Mouse (Mus musculus) MEL (cell line): Measurements from ENCODE around the gene Rnf220. TPM values are rescaled to one million over a fixed set of nuclear protein-coding genes. Genes with fewer than 3 reads are reported as not detected.

Experiments
- DNase-seq: peaks from one replicate; pipeline ENCODE4 v3.0.0; 2011; ENCODE audit warnings: low read depth, low spot score
- H3K27ac ChIP-seq: 2 replicates; pipeline ENCODE4 v1.5.1; 2012; ENCODE audit warnings: low read depth, mild to moderate bottlenecking, control low read depth, low read length, moderate library complexity; ENCODE audit not compliant: control insufficient read depth
- H3K27me3 ChIP-seq, 2 experiments: fragments of 150-350 bp in 1 of 2; sonication (generic) in 1 of 2; 2 replicates each; pipeline ENCODE4 v1.6.1; 2012; ENCODE audit warnings: low read length in 2 of 2, mild to moderate bottlenecking in 2 of 2, improper control_type of control experiment in 1 of 2, moderate library complexity in 1 of 2; ENCODE audit not compliant: insufficient read depth in 2 of 2, control insufficient read depth in 1 of 2
- H3K36me3 ChIP-seq, 2 experiments: 2 replicates each; pipeline ENCODE4 v1.6.1; 2012 to 2014; ENCODE audit warnings: low read length in 2 of 2, improper control_type of control experiment in 1 of 2, inconsistent platforms in 1 of 2, mild to moderate bottlenecking in 1 of 2; ENCODE audit not compliant: insufficient read depth in 2 of 2, control insufficient read depth in 1 of 2
- H3K4me1 ChIP-seq, 2 experiments: fragments of 150-350 bp in 1 of 2; sonication (generic) in 1 of 2; 2 replicates each; pipeline ENCODE4 v1.6.1; 2012; ENCODE audit warnings: low read length in 2 of 2, improper control_type of control experiment in 1 of 2, mild to moderate bottlenecking in 1 of 2; ENCODE audit not compliant: insufficient read depth in 2 of 2, control insufficient read depth in 1 of 2
- H3K4me3 ChIP-seq, 2 experiments: fragments of 150-350 bp in 1 of 2; sonication (generic) in 1 of 2; 2 replicates each; pipeline ENCODE4 v1.5.1; 2012; ENCODE audit warnings: low read depth in 2 of 2, low read length in 2 of 2, mild to moderate bottlenecking in 2 of 2, moderate library complexity in 2 of 2, control low read depth in 1 of 2, improper control_type of control experiment in 1 of 2; ENCODE audit not compliant: control insufficient read depth in 1 of 2, insufficient read depth in 1 of 2
- H3K79me2 ChIP-seq: 2 replicates; pipeline ENCODE4 v1.6.1; 2012; ENCODE audit warnings: mild to moderate bottlenecking, low read length, moderate library complexity; ENCODE audit not compliant: control insufficient read depth, poor library complexity, insufficient read depth
- H3K9ac ChIP-seq: 2 replicates; pipeline ENCODE4 v1.6.1; 2012; ENCODE audit warnings: low read depth, mild to moderate bottlenecking, control low read depth, low read length, moderate library complexity; ENCODE audit not compliant: control insufficient read depth, poor library complexity, severe bottlenecking
- H3K9me3 ChIP-seq: fragments of 150-350 bp; sonication (generic); replicated peaks from 2 replicates; pipeline ENCODE4 v1.6.1; 2012; ENCODE audit warnings: mild to moderate bottlenecking, low read length, improper control_type of control experiment, moderate library complexity; ENCODE audit not compliant: insufficient read depth
- BHLHE40 ChIP-seq: IDR thresholded peaks from 2 replicates; pipeline ENCODE4 v1.6.1; 2012; ENCODE audit warnings: low read depth, mild to moderate bottlenecking, inconsistent platforms, low read length, improper control_type of control experiment, borderline replicate concordance
- CHD1 ChIP-seq: IDR thresholded peaks from 2 replicates; pipeline ENCODE4 v1.6.1; 2012; ENCODE audit warnings: low read depth, mild to moderate bottlenecking, inconsistent platforms, low read length, improper control_type of control experiment
- CTCF ChIP-seq, 3 experiments: IDR thresholded peaks in 2 of 3; conservative IDR thresholded peaks in 1 of 3; 2 replicates each; pipeline ENCODE4 v1.5.1; 2011 to 2012; ENCODE audit warnings: low read length in 3 of 3, low read depth in 2 of 3, mild to moderate bottlenecking in 2 of 3, improper control_type of control experiment in 1 of 3, inconsistent platforms in 1 of 3, mixed read lengths in 1 of 3, moderate library complexity in 1 of 3; ENCODE audit not compliant: control insufficient read depth in 1 of 3, insufficient read depth in 1 of 3, poor library complexity in 1 of 3, severe bottlenecking in 1 of 3
- EP300 ChIP-seq, 2 experiments: IDR thresholded peaks; 2 replicates each; pipeline ENCODE4 v1.6.1; 2011; ENCODE audit warnings: improper control_type of control experiment in 2 of 2, low read length in 2 of 2, low read depth in 1 of 2, mild to moderate bottlenecking in 1 of 2
- ETS1 ChIP-seq: IDR thresholded peaks from 2 replicates; pipeline ENCODE4 v1.6.1; 2012; ENCODE audit warnings: low read depth, mild to moderate bottlenecking, inconsistent platforms, low read length, improper control_type of control experiment, moderate library complexity
- GABPA ChIP-seq: IDR thresholded peaks from 2 replicates; pipeline ENCODE4 v1.6.1; 2012; ENCODE audit warnings: low read depth, mild to moderate bottlenecking, inconsistent platforms, low read length, improper control_type of control experiment, moderate library complexity
- HCFC1 ChIP-seq: IDR thresholded peaks from 2 replicates; pipeline ENCODE4 v1.6.1; 2012; ENCODE audit warnings: low read depth, mild to moderate bottlenecking, inconsistent platforms, low read length, improper control_type of control experiment, moderate library complexity
- MAFK ChIP-seq: IDR thresholded peaks from 2 replicates; pipeline ENCODE4 v1.6.1; 2011; ENCODE audit warnings: low read depth, mild to moderate bottlenecking, low read length, improper control_type of control experiment, borderline replicate concordance
- MAX ChIP-seq: IDR thresholded peaks from 2 replicates; pipeline ENCODE4 v1.6.1; 2011; ENCODE audit warnings: low read length, improper control_type of control experiment
- NELFE ChIP-seq: IDR thresholded peaks from 2 replicates; pipeline ENCODE4 v1.6.1; 2011; ENCODE audit warnings: low read depth, low read length, improper control_type of control experiment
- NRF1 ChIP-seq: IDR thresholded peaks from 2 replicates; pipeline ENCODE4 v1.6.1; 2014; ENCODE audit warnings: low read depth, mild to moderate bottlenecking, inconsistent platforms, low read length, improper control_type of control experiment, moderate library complexity; ENCODE audit not compliant: poor library complexity, insufficient read depth, severe bottlenecking
- RCOR1 ChIP-seq: IDR thresholded peaks from 2 replicates; pipeline ENCODE4 v1.6.1; 2012; ENCODE audit warnings: low read depth, mild to moderate bottlenecking, inconsistent platforms, low read length, improper control_type of control experiment
- SIN3A ChIP-seq: IDR thresholded peaks from 2 replicates; pipeline ENCODE4 v1.6.1; 2012; ENCODE audit warnings: low read length, improper control_type of control experiment, inconsistent platforms
- TAL1 ChIP-seq: IDR thresholded peaks from 2 replicates; pipeline ENCODE4 v1.6.1; 2012; ENCODE audit warnings: mild to moderate bottlenecking, inconsistent platforms, low read length, moderate library complexity, mixed read lengths
- TBP ChIP-seq: IDR thresholded peaks from 2 replicates; pipeline ENCODE4 v1.8.0; 2011; ENCODE audit warnings: low read depth, low read length, improper control_type of control experiment
- TCF12 ChIP-seq: IDR thresholded peaks from 2 replicates; pipeline ENCODE4 v1.6.1; 2014; ENCODE audit warnings: low read depth, mild to moderate bottlenecking, inconsistent platforms, low read length, improper control_type of control experiment, moderate library complexity
- USF2 ChIP-seq, 2 experiments: IDR thresholded peaks; 2 replicates each; pipeline ENCODE4 v1.6.1; 2011 to 2012; ENCODE audit warnings: improper control_type of control experiment in 2 of 2, low read length in 2 of 2, borderline replicate concordance in 1 of 2, inconsistent platforms in 1 of 2, low read depth in 1 of 2, mild to moderate bottlenecking in 1 of 2; ENCODE audit not compliant: insufficient read depth in 1 of 2
- ZC3H11A ChIP-seq: IDR thresholded peaks from 2 replicates; pipeline ENCODE4 v1.6.1; 2012; ENCODE audit warnings: low read depth, mild to moderate bottlenecking, inconsistent platforms, low read length, improper control_type of control experiment
- ZMIZ1 ChIP-seq: IDR thresholded peaks from 2 replicates; pipeline ENCODE4 v1.6.1; 2012; ENCODE audit warnings: low read depth, mild to moderate bottlenecking, inconsistent platforms, low read length, improper control_type of control experiment, moderate library complexity
- polyA plus RNA-seq, 2 experiments: library from polyadenylated mRNA; stranded (reverse) in 1 of 2; unstranded in 1 of 2; fragments of >175 nt in 1 of 2; fragments of >200 nt in 1 of 2; gene quantifications; 2 replicates each; pipeline versions ENCODE4 v1.2.1 to v1.2.4; 2012; ENCODE audit warnings: low replicate concordance in 2 of 2, low read depth in 1 of 2; ENCODE audit not compliant: insufficient read length in 2 of 2, insufficient read depth in 1 of 2, missing spikeins in 1 of 2
- total RNA-seq: library from RNA; depleted of rRNA; stranded (reverse); fragments of 300-350 nt; gene quantifications from 2 replicates; pipeline ENCODE4 v1.2.3, GENCODE M21; 2012

The Rnf220 gene
- total and polyA plus RNA-seq, 3 experiments = 121 to 201 TPM; not detected in 1

DNA sequence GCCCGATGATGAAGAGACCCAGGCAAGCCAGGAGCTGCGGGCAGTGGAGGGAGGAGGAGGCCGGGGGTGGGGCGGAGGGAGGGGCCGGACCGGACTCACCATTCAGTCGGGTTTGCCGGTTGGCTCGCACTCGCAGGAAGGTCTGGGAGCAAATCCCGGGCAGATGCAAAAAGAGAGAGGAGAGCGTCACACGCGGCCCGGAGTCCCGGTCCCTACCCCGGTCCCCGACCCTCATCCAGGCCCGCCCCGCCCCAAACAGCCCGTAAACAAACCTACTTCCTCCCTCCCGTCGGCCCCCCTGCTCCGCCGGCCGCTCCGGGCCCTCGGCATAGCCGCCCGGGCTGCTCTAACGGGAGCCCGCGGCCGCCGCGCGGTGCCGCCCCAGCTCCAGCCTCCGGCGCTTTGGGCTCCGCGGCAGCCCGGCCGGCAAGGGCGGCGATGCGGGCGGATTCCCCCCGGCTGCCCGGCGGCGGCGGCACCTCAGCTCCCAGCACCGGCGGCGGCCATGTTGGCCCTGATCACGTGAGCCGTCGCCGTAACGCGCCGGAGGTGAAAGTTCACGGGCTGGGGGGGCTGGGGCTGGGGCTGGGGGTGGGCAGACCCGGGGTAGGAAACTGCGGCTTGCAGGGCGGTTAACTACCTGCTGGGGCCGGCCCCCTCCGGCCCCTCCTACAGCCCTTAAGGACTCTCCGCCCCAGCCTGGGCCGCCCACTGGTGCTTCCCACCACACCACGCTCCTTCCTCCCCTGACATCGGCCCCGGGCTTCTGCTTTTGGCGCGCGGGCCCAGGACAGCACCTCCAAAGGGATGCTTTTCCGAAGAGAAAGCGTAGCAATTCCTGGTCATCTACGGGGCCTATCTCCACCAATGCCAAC lies 207.7 kb downstream of the Rnf220 start (continued):
- TF ChIP-seq RCOR1 (no peak), TBP (peak; percentile 41; the same call in 1 of the 2 replicates), SIN3A (peak; percentile 3), CTCF (IDR thresholded peaks at IDR 0.05 in 2 of 3, conservative IDR thresholded peaks at IDR 0.05 in 1 of 3; ENCODE audit: control insufficient read depth in 1 of 3, insufficient read depth in 1 of 3, low read depth in 2 of 3, low read length in 3 of 3, poor library complexity in 1 of 3, severe bottlenecking in 1 of 3) (no peak), CHD1 (no peak), GABPA (no peak), ETS1 (no peak), MAX (0 out of 2 replicates have a peak, but pooled peaks have one; percentile 70), ZC3H11A (no peak), TAL1 (no peak), NRF1 (no peak)
- TF ChIP-seq, all 39 proteins: peak for 13

DNA sequence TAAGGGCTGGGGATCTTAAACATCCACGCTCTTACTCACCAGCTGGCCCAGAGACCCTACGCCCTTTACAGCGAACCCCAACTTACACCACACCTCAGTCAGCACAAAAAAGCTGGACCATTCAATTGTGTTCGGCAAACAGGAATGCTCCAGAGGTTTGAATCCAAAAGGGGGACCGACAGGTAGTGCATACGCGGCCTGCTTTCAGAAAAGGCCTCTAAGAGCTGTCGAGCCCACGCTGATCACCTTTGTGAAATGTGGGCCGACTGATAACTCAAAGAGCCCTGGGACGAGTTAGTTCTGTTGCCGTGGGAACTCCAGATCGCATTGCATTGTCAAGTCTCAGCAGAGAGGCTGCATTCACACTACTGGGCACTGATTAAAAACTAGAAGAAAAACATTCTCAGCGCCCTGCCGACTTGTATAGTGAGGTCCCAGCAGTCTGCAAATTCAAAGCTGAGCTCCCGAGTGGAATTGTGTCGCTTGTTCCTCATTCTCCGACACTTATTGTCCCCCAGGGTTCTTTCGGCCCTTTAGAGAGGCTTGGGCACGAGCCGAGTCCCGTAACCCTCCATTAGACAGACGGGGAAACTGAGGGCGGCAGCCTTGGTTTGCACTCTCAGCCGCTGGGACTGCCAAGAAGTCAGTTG lies 208.4 kb downstream of the Rnf220 start:
- Histone ChIP-seq H3K4me3 (peak overlapping the region; percentile 89 to 93), H3K4me1 (peaks cover 3 to 14% of the 10 kb centered on the region in 2 experiments), H3K27ac (peak overlapping the region; percentile 75), H3K27me3 (no peaks in the 10 kb centered on the region), H3K9me3 (no peaks in the 10 kb centered on the region), H3K36me3 (peaks cover 2 to 6% of the 10 kb centered on the region in 2 experiments; a peak in 2 of 4 replicates), H3K79me2 (peaks cover 18% of the 10 kb centered on the region), H3K9ac (peak overlapping the region; percentile 90)
- peak; percentile 73 for DNase-seq
- 0 out of 2 replicates have a peak, but pooled peaks have one; percentile 36 for TF ChIP-seq ZMIZ1
- TF ChIP-seq SIN3A = peak; percentile 42
- no peak for TF ChIP-seq MAFK
- TF ChIP-seq CHD1 = 0 out of 2 replicates have a peak, but pooled peaks have one; percentile 21
- peak; percentile 14; the same call in 1 of the 2 replicates for TF ChIP-seq TAL1
- TF ChIP-seq HCFC1 = 0 out of 2 replicates have a peak, but pooled peaks have one; percentile 17
- no peak for TF ChIP-seq CTCF (IDR thresholded peaks at IDR 0.05 in 2 of 3, conservative IDR thresholded peaks at IDR 0.05 in 1 of 3; ENCODE audit: control insufficient read depth in 1 of 3, insufficient read depth in 1 of 3, low read depth in 2 of 3, low read length in 3 of 3, poor library complexity in 1 of 3, severe bottlenecking in 1 of 3)

DNA sequence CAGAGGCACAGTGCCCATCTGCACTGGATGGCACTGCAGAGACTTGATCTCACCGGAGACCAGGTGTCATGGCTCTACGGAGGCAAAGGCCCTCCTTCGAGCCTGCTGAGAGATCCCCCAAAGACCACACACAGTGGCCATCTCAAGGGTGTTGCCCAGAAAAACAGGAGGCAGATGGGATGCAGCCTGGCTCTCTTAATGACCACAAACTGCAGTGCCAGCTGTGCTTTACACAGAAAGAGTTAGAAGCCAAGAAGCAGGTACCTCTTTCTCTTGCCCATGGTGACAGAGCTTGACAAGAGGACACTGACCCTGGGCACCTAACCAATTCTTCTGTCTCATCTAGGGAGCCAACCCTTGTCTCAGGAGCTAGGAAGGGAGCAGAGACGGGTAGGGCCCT lies 212.5 kb downstream of the Rnf220 start:
- Histone ChIP-seq H3K27ac (no peak overlapping the region), H3K4me1 (peaks cover 0 to 8% of the 10 kb centered on the region in 2 experiments; a peak in 1 of 4 replicates), H3K79me2 (peaks cover 18% of the 10 kb centered on the region), H3K4me3 (no peak overlapping the region), H3K9me3 (no peaks in the 10 kb centered on the region), H3K9ac (no peak overlapping the region), H3K27me3 (no peaks in the 10 kb centered on the region), H3K36me3 (peaks cover 2 to 8% of the 10 kb centered on the region in 2 experiments; a peak in 2 of 4 replicates)
- no peak for DNase-seq
- TF ChIP-seq RCOR1 (no peak), EP300 (IDR thresholded peaks at IDR 0.05; ENCODE audit: low read depth in 1 of 2, low read length in 2 of 2) (no peak), CHD1 (no peak), USF2 (IDR thresholded peaks at IDR 0.05; ENCODE audit: borderline replicate concordance in 1 of 2, insufficient read depth in 1 of 2, low read depth in 1 of 2, low read length in 2 of 2) (no peak), TCF12 (no peak), ETS1 (no peak), NELFE (no peak), BHLHE40 (no peak)
